Mouse (Mus musculus) erythroid progenitor cell, adult 5-6 weeks (primary cell): ENCODE results near the gene 9930104L06Rik. TPM values are rescaled to one million over a fixed set of nuclear protein-coding genes. Genes with fewer than 3 reads are reported as not detected.

Experiments used
- ATAC-seq: replicated peaks from 2 replicates; pipeline ENCODE4 v1.8.0; 2016; ENCODE audit warnings: moderate number of reproducible peaks, mild to moderate bottlenecking, moderate TSS enrichment, inconsistent platforms; ENCODE audit not compliant: poor library complexity, low FRiP score, severe bottlenecking
- total RNA-seq, 2 experiments: library from RNA; stranded (forward) in 1 of 2; stranded (reverse) in 1 of 2; fragments of 150-400 nt in 1 of 2; fragments of 186-747, 209-891 nt in 1 of 2; gene quantifications; 2 replicates each; pipeline versions ENCODE4 v1.2.3 to v1.2.4; 2015 to 2017; ENCODE audit warnings: low replicate concordance in 2 of 2

The 9930104L06Rik gene
- total RNA-seq, 2 experiments from 2014 or later = 1.7 to 12.2 TPM

GRCm38 (mm10) chr4:124987711-124988097 is 50.9 kb downstream of the 9930104L06Rik start:
- no peak for ATAC-seq

GRCm38 (mm10) chr4:124988382-124988781 is 51.5 kb downstream of the 9930104L06Rik start:
- no peak for ATAC-seq

GRCm38 (mm10) chr4:124989787-124990253 is 53.0 kb downstream of the 9930104L06Rik start:
- no peak for ATAC-seq

GRCm38 (mm10) chr4:124990325-124990724 is 53.5 kb downstream of the 9930104L06Rik start:
- no peak for ATAC-seq

Other genes starting within 250 kb of the 9930104L06Rik start
- gene Utp11, start 243.4 kb upstream of the 9930104L06Rik start, total RNA-seq (2015; ENCODE audit: low replicate concordance) = 10.5 and 24.7 TPM in 2 replicates
- gene Utp11, start 243.4 kb upstream of the 9930104L06Rik start, total RNA-seq (2017; ENCODE audit: low replicate concordance) = 9.0 and 11.4 TPM in 2 replicates
- gene Fhl3, start 236.3 kb upstream of the 9930104L06Rik start, total RNA-seq (2015; ENCODE audit: low replicate concordance) = 4.0 TPM in 1 of 2 replicates, not detected in the other
- 0.64 TPM in 1 of 2 replicates, not detected in the other for gene Fhl3, start 236.3 kb upstream of the 9930104L06Rik start, total RNA-seq (2017; ENCODE audit: low replicate concordance)
- gene Sf3a3, start 222.3 kb upstream of the 9930104L06Rik start, total RNA-seq (2015; ENCODE audit: low replicate concordance) = 21.3 and 37.7 TPM in 2 replicates
- gene Sf3a3, start 222.3 kb upstream of the 9930104L06Rik start, total RNA-seq (2017; ENCODE audit: low replicate concordance) = 43.6 and 54.1 TPM in 2 replicates
- 49.9 and 84.0 TPM in 2 replicates for gene Inpp5b, start 195.2 kb upstream of the 9930104L06Rik start, total RNA-seq (2015; ENCODE audit: low replicate concordance)
- gene Inpp5b, start 195.2 kb upstream of the 9930104L06Rik start, total RNA-seq (2017; ENCODE audit: low replicate concordance) = 40.2 and 70.5 TPM in 2 replicates
- gene Mtf1, start 134.9 kb upstream of the 9930104L06Rik start, total RNA-seq (2015; ENCODE audit: low replicate concordance) = 8.6 and 21.4 TPM in 2 replicates
- 7.0 and 25.2 TPM in 2 replicates for gene Mtf1, start 134.9 kb upstream of the 9930104L06Rik start, total RNA-seq (2017; ENCODE audit: low replicate concordance)
- gene Yrdc, start 86.4 kb upstream of the 9930104L06Rik start, total RNA-seq (2015; ENCODE audit: low replicate concordance) = 4.2 and 46.1 TPM in 2 replicates
- 13.9 and 19.4 TPM in 2 replicates for gene Yrdc, start 86.4 kb upstream of the 9930104L06Rik start, total RNA-seq (2017; ENCODE audit: low replicate concordance)
- gene 1110065P20Rik, start 85.9 kb upstream of the 9930104L06Rik start, total RNA-seq (2015; ENCODE audit: low replicate concordance) = 2.9 and 4.2 TPM in 2 replicates
- 1.2 TPM in 1 of 2 replicates, not detected in the other for gene 1110065P20Rik, start 85.9 kb upstream of the 9930104L06Rik start, total RNA-seq (2017; ENCODE audit: low replicate concordance)
- not detected in 2 replicates for gene Maneal, start 74.9 kb upstream of the 9930104L06Rik start, total RNA-seq (2015; ENCODE audit: low replicate concordance)
- not detected in 2 replicates for gene Maneal, start 74.9 kb upstream of the 9930104L06Rik start, total RNA-seq (2017; ENCODE audit: low replicate concordance)
- gene Epha10, start 56.1 kb upstream of the 9930104L06Rik start, total RNA-seq (2015; ENCODE audit: low replicate concordance) = not detected in 2 replicates
- 0.13 TPM in 1 of 2 replicates, not detected in the other for gene Epha10, start 56.1 kb upstream of the 9930104L06Rik start, total RNA-seq (2017; ENCODE audit: low replicate concordance)
- gene Cdca8, start 2.3 kb downstream of the 9930104L06Rik start, total RNA-seq (2015; ENCODE audit: low replicate concordance) = 272 and 278 TPM in 2 replicates
- 294 and 381 TPM in 2 replicates for gene Cdca8, start 2.3 kb downstream of the 9930104L06Rik start, total RNA-seq (2017; ENCODE audit: low replicate concordance)
- 0.72 TPM in 1 of 2 replicates, not detected in the other for gene Rspo1, start 49.4 kb downstream of the 9930104L06Rik start, total RNA-seq (2015; ENCODE audit: low replicate concordance)
- gene Rspo1, start 49.4 kb downstream of the 9930104L06Rik start, total RNA-seq (2017; ENCODE audit: low replicate concordance) = not detected in 2 replicates
- 12.3 and 25.6 TPM in 2 replicates for gene Gnl2, start 79.5 kb downstream of the 9930104L06Rik start, total RNA-seq (2015; ENCODE audit: low replicate concordance)
- 34.7 and 36.3 TPM in 2 replicates for gene Gnl2, start 79.5 kb downstream of the 9930104L06Rik start, total RNA-seq (2017; ENCODE audit: low replicate concordance)
- not detected in 2 replicates for gene Dnali1, start 128.7 kb downstream of the 9930104L06Rik start, total RNA-seq (2015; ENCODE audit: low replicate concordance)
- not detected in 2 replicates for gene Dnali1, start 128.7 kb downstream of the 9930104L06Rik start, total RNA-seq (2017; ENCODE audit: low replicate concordance)
- 14.8 and 36.5 TPM in 2 replicates for gene Snip1, start 129.6 kb downstream of the 9930104L06Rik start, total RNA-seq (2015; ENCODE audit: low replicate concordance)
- gene Snip1, start 129.6 kb downstream of the 9930104L06Rik start, total RNA-seq (2017; ENCODE audit: low replicate concordance) = 19.6 and 21.6 TPM in 2 replicates
- gene Meaf6, start 148.1 kb downstream of the 9930104L06Rik start, total RNA-seq (2015; ENCODE audit: low replicate concordance) = 27.0 and 66.7 TPM in 2 replicates
- 25.7 and 37.1 TPM in 2 replicates for gene Meaf6, start 148.1 kb downstream of the 9930104L06Rik start, total RNA-seq (2017; ENCODE audit: low replicate concordance)
- 0.42 and 2.5 TPM in 2 replicates for gene Zc3h12a, start 190.8 kb downstream of the 9930104L06Rik start, total RNA-seq (2015; ENCODE audit: low replicate concordance)
- 0.45 TPM in 1 of 2 replicates, not detected in the other for gene Zc3h12a, start 190.8 kb downstream of the 9930104L06Rik start, total RNA-seq (2017; ENCODE audit: low replicate concordance)